14 mouse cellular contexts compared by ENCODE assay signal in genomic region chr10:58639291-58639690, GRCm38 (mm10). TPM values are rescaled to one million over a fixed set of nuclear protein-coding genes. Genes with fewer than 3 reads are reported as not detected.
DNase-seq lines count a peak whose midpoint lies in the region; ATAC-seq lines count a peak whose summit lies in the region.
"Had no signal": no experiment of that assay in that cellular context is flagged by ENCODE, and none has a peak within 500 bp of the region (broad histone marks: within the 10 kb centered on the region; RNA-seq: fewer than 3 reads in every experiment).

No protein-coding gene starts in this region.

- no peaks in the 10 kb centered on the region for H3K27me3 ChIP-seq in forebrain, embryonic 14.5 days (replicated peaks; ENCODE audit: control insufficient read depth, insufficient read depth, low read length)
- H3K27me3 ChIP-seq: limb, embryonic 15.5 days; megakaryocyte, embryonic 14.5 days had no signal

- H3K4me1 ChIP-seq in forebrain, embryonic 14.5 days (ENCODE audit: control insufficient read depth, insufficient read depth, low read length) = peaks cover 8% of the 10 kb centered on the region; the same call in 1 of the 2 replicates
- H3K4me1 ChIP-seq: megakaryocyte, embryonic 14.5 days had no signal

- no peak overlapping the region for H3K27ac ChIP-seq in forebrain, embryonic 14.5 days (ENCODE audit: low read depth, low read length)
- H3K27ac ChIP-seq: kidney, postnatal 0 days; limb, embryonic 15.5 days had no signal

- ATAC-seq in forebrain, embryonic 14.5 days = no peak

- no peaks in the 10 kb centered on the region for H3K36me3 ChIP-seq in forebrain, embryonic 14.5 days (ENCODE audit: control insufficient read depth, insufficient read depth, low read length)
- H3K36me3 ChIP-seq: limb, embryonic 15.5 days had no signal

- H3K9ac ChIP-seq in forebrain, embryonic 14.5 days (ENCODE audit: low read length) = no peak overlapping the region
- H3K9ac ChIP-seq: limb, embryonic 15.5 days; lung, embryonic 14.5 days had no signal

- no peaks in the 10 kb centered on the region for H3K9me3 ChIP-seq in forebrain, embryonic 14.5 days (replicated peaks; ENCODE audit: control insufficient read depth, low read length)
- H3K9me3 ChIP-seq: limb, embryonic 15.5 days had no signal

- WGBS in forebrain, embryonic 14.5 days = 45% methylated on average over 6 of the region's 6 CpGs

- peak; percentile 44 for DNase-seq in heart, postnatal 4 days
- DNase-seq in heart, adult 11 months = no peak
- DNase-seq in right cerebral cortex, postnatal 10 days (ENCODE audit: low spot score in 2 of 2) = peak; percentile 55 to 71
- DNase-seq in right cerebral cortex, adult 2 months (ENCODE audit: low spot score in 2 of 2) = no peak
- peak; percentile 48 for DNase-seq in forebrain, embryonic 14.5 days (ENCODE audit: low spot score)
- DNase-seq in right cerebral cortex, postnatal 4 days = peak; percentile 40
- no peak for DNase-seq in urinary bladder, postnatal 25 days (ENCODE audit: low spot score)
- no peak for DNase-seq in adrenal gland, postnatal 10 days
- DNase-seq: gastrocnemius, postnatal 36 days; lung, embryonic 14.5 days; thymus, adult 18-20 months had no signal

- H3K4me3 ChIP-seq in forebrain, embryonic 14.5 days (ENCODE audit: low read depth, low read length) = no peak overlapping the region
- H3K4me3 ChIP-seq: limb, embryonic 15.5 days had no signal

- no peak overlapping the region for H3K4me2 ChIP-seq in forebrain, embryonic 14.5 days (ENCODE audit: low read length)
- H3K4me2 ChIP-seq: limb, embryonic 15.5 days; lung, embryonic 14.5 days had no signal

RNA-seq across cellular contexts. Expression of gene Edar, which starts 36.2 kb away (rescaled TPM):
- under 1 TPM; 0.41 to 0.43 TPM for total RNA-seq in heart, postnatal 4 days (2021)
- 0.89 and 0.98 TPM in 2 replicates for polyA plus RNA-seq in forebrain, embryonic 14.5 days (2014; fragmentation: Nextera tagmentation; extraction: Ambion mirVana)
- under 1 TPM; 0.21 to 0.24 TPM for total RNA-seq in adrenal gland, postnatal 10 days (2021)

Comparison
In these comparisons a context has a peak if more than half of its experiments do, and no peak if none do; other contexts are left out.
1. DNase-seq: peak in heart, postnatal 4 days (single experiment), right cerebral cortex, postnatal 10 days (2 of 2), forebrain, embryonic 14.5 days (single experiment) and right cerebral cortex, postnatal 4 days (single experiment); none in heart, adult 11 months (single experiment), right cerebral cortex, adult 2 months (0 of 2), urinary bladder, postnatal 25 days (single experiment) and adrenal gland, postnatal 10 days (single experiment).